Mouse (Mus musculus): ENCODE data around the gene Hrct1.

The Hrct1 gene

DNA sequence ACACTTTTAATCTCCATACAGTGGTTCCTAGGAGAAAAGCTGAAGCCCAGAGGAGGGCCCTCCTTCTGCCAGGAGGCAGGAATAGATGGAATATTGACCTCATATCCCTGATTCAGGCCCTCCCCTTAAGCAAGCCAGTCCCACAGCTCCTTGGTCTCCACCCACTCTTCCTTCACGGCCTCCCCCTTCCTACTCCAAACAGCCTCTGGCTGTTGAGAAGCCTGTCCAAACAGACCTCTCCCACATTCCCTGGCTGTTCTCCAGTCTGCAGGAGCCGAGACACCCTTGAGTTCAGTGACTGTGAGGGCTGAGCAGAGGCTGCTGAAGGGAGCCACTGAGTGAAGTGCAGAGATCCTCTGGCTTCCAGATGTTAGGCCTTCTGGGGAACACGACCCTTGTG, at the start of gene Hrct1:
TSS of gene Hrct1 (plus strand) at position 194 of the 400 bp plus-strand sequence.
- DNase-seq (ENCODE audit: extremely low spot score, low spot score), result no peak

DNA sequence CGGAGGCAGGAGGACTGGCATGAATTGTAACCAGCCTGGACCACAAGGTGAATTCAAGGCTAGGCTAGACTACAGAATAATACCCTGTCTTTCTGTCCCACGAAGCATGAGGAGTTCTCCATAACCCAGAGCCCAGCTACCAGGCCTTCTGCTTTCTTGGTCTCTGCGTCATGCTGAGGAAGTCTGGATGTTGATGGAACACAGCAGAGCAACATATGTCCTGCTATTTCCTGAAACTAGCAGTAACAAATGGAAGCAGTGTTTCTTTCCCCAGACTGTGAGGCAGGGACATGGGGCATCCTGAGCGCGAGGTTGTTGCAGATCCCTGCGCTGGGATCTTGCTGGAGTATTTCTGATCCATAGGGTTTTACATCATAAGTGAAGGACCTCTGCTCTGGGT, 48.4 kb upstream of the Hrct1 start:
- no peak for DNase-seq (ENCODE audit: extremely low spot score, low spot score)

DNA sequence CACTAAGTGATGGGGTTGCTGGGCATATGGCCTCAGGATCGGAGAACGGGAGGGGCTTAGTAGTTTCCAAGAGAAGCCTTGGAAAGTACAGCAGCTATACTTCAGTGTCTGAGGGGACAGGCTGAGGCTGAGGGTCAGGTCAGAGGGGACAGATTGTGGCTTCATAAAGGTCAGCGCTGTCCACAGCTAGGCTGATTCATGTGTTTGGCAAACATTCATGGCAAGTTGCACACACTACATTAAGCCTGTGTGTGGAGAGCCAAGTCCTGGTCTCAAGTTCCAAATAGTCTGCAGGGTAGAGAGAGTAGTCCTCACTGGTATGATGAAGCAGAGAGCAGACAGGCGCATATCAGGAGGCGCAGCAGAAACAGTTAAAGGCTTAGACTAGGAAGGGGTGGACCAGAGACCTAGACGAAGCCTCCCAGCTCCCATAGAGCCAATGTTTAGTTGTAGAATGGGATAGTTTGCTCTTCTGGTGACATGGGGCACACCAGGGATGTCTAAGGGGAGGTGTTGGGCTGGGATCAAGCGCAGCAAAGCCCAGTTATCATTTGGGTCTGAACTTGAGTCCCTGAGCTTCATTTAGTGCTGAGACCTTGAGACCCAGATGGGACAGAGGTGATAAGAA, 47.5 kb upstream of the Hrct1 start:
- no peak for DNase-seq (ENCODE audit: extremely low spot score, low spot score)

DNA sequence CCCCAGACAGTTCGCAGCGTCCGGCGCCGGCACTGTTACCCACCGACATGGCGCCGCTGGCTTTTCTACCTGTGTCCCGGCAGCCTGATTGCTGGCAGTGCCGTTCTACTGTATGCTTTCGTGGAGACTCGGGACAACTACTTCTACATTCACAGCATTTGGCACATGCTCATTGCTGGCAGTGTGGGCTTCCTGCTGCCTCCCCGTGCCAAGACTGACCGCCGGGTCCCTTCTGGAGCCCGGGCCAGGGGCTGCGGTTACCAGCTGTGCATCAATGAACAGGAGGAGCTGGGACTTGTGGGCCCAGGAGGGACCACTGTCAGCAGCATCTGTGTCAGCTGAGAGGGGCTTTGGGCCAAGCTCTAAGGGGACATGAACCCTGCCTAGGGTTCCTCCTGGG, 37.0 kb upstream of the Hrct1 start:
- no peak for DNase-seq (ENCODE audit: extremely low spot score, low spot score)

DNA sequence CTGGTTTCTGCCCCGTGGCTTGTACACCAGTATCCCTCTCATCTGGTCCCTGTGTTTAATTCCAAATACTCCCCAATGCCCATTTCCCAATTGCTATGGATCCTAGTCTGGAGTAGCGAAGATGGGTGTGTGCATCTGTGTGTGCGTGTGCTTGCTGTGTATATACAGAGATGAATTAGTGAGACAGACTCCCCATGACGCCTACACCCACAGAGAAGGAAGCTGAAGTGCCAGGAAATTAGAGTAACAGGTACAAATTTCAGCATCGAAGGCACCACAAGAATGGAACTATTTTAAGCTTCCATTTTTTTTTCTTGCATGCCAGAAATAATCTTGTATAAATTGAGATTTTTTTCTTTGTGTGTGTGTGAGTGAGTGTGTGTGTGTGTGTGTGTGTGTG, 36.0 kb upstream of the Hrct1 start:
- DNase-seq (ENCODE audit: extremely low spot score, low spot score), result no peak

DNA sequence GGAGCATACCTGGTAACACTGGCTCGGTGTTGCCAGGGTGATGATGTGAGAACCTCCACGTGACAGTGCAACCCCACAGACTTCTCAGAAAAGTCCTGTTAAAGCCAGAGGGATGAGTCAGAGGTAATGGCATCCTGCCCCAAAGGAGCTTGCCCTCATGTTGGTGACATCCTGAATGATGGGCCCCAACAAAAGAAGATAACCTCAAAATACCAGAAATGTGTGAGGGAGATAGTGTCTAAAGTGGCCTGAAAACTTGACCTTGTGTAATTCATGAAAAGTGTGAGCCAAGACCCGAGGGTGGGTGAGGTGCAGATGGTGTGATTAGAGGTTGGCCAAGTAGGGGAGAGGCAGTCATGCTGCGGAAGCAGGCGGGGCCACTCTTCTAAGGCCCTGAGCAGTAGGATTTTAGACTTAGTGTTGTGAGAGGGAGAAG, 33.2 kb upstream of the Hrct1 start:
- DNase-seq (ENCODE audit: extremely low spot score, low spot score), result no peak

DNA sequence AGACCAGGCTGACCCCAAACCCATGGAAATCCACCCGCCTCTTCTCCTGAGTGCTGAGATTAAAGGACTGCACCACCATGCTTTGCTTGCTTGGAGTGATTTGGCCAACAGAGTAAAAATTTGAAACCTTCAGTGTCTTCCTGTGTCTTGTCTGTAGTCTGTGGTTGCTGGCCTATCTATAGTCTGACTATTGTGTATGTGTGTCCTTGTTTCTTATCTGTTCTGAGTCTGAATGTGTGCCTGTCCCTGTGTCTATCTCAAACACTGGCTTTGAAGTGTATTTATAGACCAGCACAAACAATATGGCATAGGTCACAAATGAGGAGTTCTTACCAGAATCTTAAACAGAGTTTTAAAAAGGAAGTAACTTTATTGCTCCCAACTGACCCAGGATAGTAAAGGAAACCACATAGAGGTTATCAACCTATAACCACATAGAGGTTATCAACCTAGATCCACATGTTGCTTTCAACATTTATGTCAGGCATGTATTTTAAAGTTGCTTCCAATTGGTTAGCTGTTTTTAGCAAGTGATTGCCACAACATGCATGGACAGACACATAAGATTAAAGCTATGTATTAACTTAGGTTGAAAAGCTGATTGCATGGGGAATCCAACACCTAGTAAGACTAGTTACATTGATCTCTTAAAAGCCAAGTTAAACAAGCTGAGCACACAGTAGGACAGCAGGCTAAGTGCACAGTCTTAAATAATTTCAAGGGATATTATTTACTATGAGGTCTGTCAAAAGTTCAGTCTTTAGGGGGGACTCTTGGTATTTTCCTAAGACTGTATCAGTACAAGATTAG, 32.3 kb upstream of the Hrct1 start:
- no peak for DNase-seq (ENCODE audit: extremely low spot score, low spot score)

DNA sequence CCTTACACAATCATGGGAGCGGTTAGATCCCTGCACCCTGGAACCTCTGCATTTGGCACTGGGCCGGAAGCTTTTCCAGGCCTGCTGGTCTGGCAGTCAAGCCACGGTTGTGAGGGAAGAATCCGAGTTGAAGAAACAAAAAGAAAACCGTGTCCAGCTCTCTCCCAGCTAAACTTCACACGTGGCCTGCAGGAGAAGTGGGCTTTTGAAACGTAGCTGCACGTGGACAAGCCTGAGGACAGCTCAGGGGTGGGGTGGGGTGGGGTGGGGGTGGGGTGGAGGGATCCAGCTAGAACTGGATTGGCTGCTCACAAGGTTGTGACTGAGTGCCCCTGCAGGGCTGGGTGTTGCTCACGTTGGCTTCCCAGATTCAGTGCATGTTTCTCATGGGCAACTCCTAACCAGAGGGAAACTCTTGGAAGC, 31.7 kb upstream of the Hrct1 start:
- no peak for DNase-seq (ENCODE audit: extremely low spot score, low spot score)

DNA sequence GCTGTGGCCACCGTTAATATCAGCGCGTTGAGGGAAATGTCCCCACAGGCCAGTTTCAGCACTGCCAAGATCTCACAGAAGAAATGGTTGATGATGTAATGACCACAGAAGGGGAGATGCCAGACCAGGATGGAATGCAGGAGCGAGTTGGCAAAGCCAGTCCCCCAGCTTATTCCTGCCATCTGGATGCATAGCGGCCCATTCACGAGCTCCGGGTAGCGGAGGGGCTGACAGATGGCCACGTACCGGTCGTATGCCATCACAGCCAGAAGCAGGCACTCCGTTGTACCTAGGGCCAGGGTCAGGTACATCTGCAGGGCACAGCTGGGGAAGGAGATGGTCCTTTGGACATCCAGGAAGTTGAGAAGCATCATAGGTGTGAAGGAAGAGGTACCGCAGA, 30.4 kb upstream of the Hrct1 start:
- DNase-seq (ENCODE audit: extremely low spot score, low spot score), result no peak

DNA sequence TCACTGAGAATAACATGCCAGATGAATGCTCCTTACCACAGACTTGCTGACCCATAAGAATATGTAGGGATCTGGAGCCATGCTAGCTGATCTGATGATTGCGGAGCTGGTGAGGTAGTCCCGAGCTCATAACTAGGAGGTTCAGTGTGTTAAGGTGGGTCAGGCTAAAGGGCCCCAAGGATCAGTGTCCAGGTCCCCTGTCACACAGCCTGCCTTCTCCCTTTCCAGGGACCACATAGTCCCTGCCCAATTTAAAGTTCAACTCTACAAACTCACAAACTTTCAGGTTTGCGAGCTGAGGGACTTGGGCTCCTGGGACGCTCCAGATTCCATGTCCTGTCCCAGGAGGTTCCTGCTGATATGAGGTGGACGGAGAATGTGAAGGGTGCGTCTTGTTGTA, 26.3 kb upstream of the Hrct1 start, which contains the start of gene Olfr70:
TSS of gene Olfr70 (minus strand) at position 101 of the 400 bp plus-strand sequence.
- DNase-seq (ENCODE audit: extremely low spot score, low spot score), result no peak

DNA sequence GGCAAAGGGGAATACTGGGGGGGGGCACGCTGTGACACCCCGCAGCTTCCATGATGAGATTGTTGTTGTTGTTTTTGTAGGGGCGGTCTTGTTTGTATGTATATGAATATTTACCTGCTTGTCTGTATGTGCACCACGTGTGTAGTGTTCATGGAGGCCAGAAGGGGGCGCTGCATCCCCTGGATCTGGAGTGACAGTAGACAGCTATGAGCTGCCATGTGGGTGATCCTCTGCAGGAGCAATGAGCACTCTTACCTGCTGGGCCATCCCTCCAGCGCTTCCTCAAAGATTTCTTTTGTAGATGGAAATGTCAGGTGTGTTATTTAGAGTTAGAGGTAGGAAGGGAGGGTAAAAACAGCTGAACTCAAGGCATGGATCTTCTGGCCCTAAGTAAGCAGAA, 23.5 kb upstream of the Hrct1 start:
- no peak for DNase-seq (ENCODE audit: extremely low spot score, low spot score)

DNA sequence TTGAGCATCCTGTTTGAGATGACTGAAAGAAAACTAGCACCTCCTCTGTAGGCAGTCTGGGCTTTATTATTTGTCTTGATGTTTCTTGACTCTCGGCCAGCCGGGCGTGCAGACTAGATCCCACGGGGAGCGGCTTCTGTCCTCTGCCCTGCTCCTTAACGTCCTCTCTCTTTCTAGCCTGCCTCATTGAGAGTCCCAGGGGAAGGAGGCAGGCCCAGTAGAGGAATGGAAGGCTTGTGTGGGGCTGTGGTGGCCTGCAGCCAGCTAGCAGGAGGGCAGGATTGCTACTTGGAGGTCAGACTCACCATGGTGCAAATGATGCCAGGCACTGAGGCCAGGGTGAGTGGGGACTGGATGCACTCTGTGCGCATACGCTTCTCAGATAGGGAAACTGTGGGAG, 23.1 kb upstream of the Hrct1 start:
- DNase-seq (ENCODE audit: extremely low spot score, low spot score), result no peak

DNA sequence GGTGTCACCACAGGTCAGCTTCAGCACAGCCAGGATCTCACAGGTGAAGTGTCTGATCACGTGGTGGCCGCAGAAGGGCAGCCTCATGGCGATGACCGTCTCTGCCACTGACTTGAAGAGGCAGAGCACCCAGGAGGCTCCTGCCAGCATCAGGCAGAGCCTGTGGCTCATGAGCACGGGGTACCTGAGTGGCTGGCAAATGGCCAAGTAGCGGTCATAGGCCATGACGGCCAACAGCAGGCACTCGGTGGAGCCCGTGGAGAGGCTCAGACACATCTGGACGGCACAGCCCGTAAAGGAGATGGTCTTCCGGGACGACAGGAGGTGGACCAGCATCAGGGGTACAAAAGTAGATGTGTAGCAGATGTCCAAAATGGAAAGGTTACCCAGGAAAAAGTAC, 21.0 kb upstream of the Hrct1 start:
- no peak for DNase-seq (ENCODE audit: extremely low spot score, low spot score)

DNA sequence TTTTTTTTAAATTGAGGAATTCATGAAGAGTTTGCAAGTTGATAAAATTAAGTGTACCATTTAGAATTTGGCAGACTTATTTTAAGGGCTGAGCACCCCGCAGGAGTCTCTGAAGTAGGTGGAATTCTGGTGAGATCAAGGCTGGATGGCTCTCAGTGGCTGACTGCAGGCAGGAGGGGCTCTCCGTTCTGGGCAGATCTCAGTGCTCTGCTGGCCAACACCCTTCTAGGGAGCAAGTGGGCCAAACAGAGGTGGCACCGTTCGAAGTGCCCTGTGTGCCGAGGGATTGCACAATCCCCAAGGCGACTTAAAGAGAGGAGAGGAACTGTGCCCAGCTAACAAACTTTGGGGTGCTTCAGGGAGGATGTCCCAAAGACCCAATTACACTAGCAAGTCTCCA, 17.1 kb upstream of the Hrct1 start, which contains the start of gene Olfr71:
TSS of gene Olfr71 (minus strand) at position 387 of the 400 bp plus-strand sequence.
- DNase-seq (ENCODE audit: extremely low spot score, low spot score), result no peak

DNA sequence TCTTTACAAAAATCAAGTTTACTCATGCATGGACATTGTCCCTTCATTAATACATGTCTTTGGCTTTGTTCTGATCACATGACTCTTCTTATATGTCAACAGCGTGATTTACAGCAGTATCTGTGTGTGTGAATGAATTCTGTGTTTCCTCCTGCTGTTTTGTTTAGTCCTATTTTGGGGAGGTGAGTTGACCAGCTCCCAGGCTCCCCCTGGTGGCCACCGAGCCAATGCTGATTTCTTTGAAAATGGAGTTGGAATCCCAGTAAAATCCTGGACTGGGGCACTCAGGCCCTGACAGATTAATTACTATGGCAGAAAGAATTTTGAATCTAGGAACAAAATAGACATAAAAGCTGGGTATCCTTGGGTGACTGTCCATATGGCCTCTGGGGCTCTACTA, 15.2 kb upstream of the Hrct1 start:
- DNase-seq (ENCODE audit: extremely low spot score, low spot score), result peak; percentile 88

DNA sequence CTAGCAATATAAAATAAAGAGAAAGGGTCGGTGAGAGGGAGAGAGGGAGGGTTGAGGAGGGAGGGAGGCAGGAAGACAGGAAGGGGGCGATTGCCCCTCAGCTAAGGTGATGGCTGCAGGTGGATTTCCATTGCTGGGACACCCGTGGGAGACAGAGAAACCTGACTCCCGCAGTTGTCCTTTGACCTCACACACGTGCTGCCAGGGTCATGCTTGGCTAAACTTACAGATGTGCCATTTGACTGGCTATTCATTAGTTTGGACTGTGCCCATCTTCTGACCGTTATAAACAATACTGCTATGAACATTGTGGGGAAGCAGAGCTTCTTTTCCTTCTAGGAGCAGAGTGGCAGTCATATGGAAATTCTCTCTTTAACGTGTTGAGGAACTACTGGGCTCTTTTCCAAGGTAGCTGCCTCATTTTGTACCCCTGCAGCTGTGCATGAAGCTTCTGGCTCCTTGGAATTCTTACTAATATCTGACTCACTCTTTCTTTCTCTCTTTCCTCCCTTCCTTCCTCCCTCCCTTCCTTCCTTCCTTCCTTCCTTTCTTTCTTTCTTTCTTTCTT, 13.3 kb upstream of the Hrct1 start:
- DNase-seq (ENCODE audit: extremely low spot score, low spot score), result no peak

DNA sequence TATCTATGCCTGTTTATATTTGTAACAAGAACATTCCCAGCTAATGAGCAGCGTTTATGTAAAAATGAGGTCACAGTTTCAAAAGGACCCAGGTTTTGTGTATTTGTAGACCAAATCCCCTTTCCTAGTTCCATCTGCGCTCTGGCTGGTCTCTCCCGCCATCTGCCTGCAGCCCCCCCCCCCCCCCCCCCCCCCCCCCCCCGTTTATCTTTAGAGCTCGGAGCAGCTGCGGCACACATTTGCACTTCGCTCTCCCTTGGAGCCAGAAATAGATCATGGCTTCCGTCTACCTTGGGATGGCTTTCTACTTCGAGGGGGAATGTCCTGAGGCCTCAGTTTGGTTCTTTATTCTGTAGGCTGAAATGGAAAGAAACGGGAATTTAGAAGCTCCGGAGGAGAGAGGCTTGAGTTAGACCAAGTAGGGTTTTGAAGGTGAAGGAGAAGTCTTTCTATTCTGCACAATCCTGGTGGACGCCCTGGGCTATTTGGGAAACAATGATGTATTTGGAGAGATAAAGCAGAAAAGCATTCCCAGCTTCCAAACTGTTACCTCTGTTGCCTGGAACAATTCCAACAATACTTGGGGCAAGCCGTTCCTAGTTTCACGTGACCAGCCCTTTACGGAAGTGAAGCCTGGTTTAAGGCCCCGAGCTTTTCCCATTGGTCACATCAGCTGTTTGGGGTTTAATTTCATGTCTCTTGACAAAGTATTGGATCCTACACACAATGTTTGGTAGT, 6.3 kb upstream of the Hrct1 start:
- no peak for DNase-seq (ENCODE audit: extremely low spot score, low spot score)

DNA sequence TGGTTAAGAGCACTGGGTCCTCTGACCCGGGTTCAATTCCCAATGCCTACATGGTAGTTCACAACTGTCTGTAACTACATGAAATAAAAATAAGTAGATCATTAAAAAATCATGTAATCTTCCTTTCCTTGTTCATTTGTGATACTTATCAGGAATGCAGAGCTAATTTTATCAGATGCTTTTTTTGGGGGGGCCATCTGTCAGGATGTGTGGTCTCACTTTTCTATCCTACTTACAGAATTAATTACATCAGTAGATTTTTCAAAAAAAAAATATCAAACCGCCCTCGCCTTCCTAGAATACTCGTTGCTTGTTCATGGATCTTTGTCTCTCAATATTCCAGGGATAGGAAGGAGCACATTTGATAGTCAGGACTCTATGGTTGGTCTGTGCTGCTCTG, 4.8 kb upstream of the Hrct1 start:
- no peak for DNase-seq (ENCODE audit: extremely low spot score, low spot score)

DNA sequence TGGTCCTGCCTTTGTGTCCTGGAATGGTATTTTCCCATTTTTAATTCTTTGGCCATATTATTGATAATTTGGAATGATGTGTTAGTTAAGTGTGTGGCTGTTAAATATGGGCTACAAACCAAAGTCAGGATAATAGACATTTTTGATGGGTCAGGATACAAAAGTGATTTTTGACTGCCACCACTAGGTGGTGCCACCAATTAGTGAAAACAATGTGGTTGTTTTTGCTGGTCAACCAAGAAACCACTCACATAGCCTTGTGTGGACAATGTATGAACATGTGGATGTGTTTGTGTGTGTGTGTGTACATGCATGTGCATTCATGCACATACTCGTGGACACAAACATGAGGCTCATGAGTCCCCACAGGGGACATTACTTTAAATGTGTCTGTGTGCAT, 2.2 kb upstream of the Hrct1 start:
- no peak for DNase-seq (ENCODE audit: extremely low spot score, low spot score)

DNA sequence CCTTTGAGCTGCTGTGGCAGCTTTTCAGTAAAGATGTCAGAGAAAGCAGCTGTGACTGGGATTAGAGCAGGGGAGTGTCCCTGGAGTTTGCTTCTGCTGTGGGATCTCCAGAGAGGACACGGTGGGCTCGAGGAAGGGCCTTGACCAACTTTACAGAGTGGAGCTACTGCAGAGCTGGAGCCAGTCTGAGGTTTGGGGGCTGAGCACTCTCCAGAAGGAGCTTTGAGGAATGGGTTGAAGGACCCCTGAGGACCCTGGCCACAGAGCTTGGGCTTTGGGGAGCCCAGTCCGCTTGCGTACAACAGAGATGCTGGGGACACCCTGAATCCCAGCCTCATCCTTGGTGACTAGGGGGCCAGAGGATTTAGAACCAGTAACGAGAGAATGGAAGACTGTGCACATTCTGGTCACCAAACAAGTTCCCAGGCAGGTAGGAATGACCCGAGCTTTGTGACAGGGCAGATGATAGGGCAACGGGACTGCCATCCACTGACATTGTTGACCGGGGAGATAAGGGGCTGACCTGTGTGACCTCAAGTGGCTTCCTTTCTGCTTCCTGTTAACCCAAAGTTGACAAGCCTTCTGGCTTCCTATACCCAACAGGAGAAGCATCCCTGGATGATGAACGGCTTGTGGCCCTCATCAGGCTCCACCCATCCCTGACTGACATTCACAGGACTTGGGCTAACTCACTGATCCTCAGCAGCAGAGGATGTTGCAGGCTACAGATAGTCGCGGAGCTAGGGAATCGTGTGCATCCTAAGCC, 577 bp upstream of the Hrct1 start:
- DNase-seq (ENCODE audit: extremely low spot score, low spot score), result no peak

Data from neural tube, embryonic 10.5 days (tissue).